Mouse (Mus musculus): ENCODE results near the gene Aqp1.

Gene Aqp1

GRCm38 (mm10) chr6:55356976-55357635 lies 20.9 kb downstream of the Aqp1 start:
- DNase-seq (ENCODE audit: low read depth, low spot score): no peak

GRCm38 (mm10) chr6:55357636-55358031 lies 21.4 kb downstream of the Aqp1 start:
- no peak for DNase-seq (ENCODE audit: low read depth, low spot score)

GRCm38 (mm10) chr6:55358731-55359143 lies 22.5 kb downstream of the Aqp1 start:
- DNase-seq (ENCODE audit: low read depth, low spot score): peak; percentile 68

- DNase-seq (ENCODE audit: low read depth, low spot score): no peak
Observed at GRCm38 (mm10) chr6:55362663-55363062, 26.4 kb downstream of the Aqp1 start.

GRCm38 (mm10) chr6:55367126-55367525 lies 30.9 kb downstream of the Aqp1 start:
- no peak for DNase-seq (ENCODE audit: low read depth, low spot score)

GRCm38 (mm10) chr6:55370831-55371230 lies 34.6 kb downstream of the Aqp1 start:
- DNase-seq (ENCODE audit: low read depth, low spot score): no peak

GRCm38 (mm10) chr6:55376076-55376475 lies 39.8 kb downstream of the Aqp1 start, which contains the start of gene Ghrhr:
TSS of gene Ghrhr (plus strand) at chr6:55376295.
- DNase-seq (ENCODE audit: low read depth, low spot score): no peak

- DNase-seq (ENCODE audit: low read depth, low spot score): no peak
Observed at GRCm38 (mm10) chr6:55376511-55376910, 40.3 kb downstream of the Aqp1 start.

- no peak for DNase-seq (ENCODE audit: low read depth, low spot score)
Observed at GRCm38 (mm10) chr6:55377461-55377860, 41.2 kb downstream of the Aqp1 start.

GRCm38 (mm10) chr6:55379641-55380335 lies 43.6 kb downstream of the Aqp1 start:
- peak; percentile 70 for DNase-seq (ENCODE audit: low read depth, low spot score)

- DNase-seq (ENCODE audit: low read depth, low spot score): no peak
Observed at GRCm38 (mm10) chr6:55381966-55382365, 45.7 kb downstream of the Aqp1 start.

- peak; percentile 33 for DNase-seq (ENCODE audit: low read depth, low spot score)
Observed at GRCm38 (mm10) chr6:55383897-55384296, 47.7 kb downstream of the Aqp1 start.

GRCm38 (mm10) chr6:55384356-55384951 lies 48.2 kb downstream of the Aqp1 start:
- no peak for DNase-seq (ENCODE audit: low read depth, low spot score)

GRCm38 (mm10) chr6:55388546-55389169 lies 52.4 kb downstream of the Aqp1 start:
- no peak for DNase-seq (ENCODE audit: low read depth, low spot score)

GRCm38 (mm10) chr6:55389321-55389720 lies 53.1 kb downstream of the Aqp1 start:
- DNase-seq (ENCODE audit: low read depth, low spot score): no peak

- DNase-seq (ENCODE audit: low read depth, low spot score): peak; percentile 18
Observed at GRCm38 (mm10) chr6:55391814-55392213, 55.6 kb downstream of the Aqp1 start.

GRCm38 (mm10) chr6:55392453-55392852 lies 56.2 kb downstream of the Aqp1 start:
- DNase-seq (ENCODE audit: low read depth, low spot score): peak; percentile 65

GRCm38 (mm10) chr6:55394854-55395253 lies 58.6 kb downstream of the Aqp1 start:
- DNase-seq (ENCODE audit: low read depth, low spot score): no peak

GRCm38 (mm10) chr6:55396176-55396575 lies 59.9 kb downstream of the Aqp1 start:
- DNase-seq (ENCODE audit: low read depth, low spot score): no peak

GRCm38 (mm10) chr6:55396622-55397041 lies 60.4 kb downstream of the Aqp1 start:
- DNase-seq (ENCODE audit: low read depth, low spot score): no peak

Data from R1 (cell line).